Mouse (Mus musculus): ENCODE data around the gene Rcn3.

GRCm38 (mm10) chr7:45048001-45048890 lies 43.8 kb downstream of the Rcn3 start:
- TF ChIP-seq HCFC1 (IDR thresholded peaks at IDR 0.05; ENCODE audit: borderline replicate concordance, insufficient read depth, low read length) (no peak), CHD2 (IDR thresholded peaks at IDR 0.05; ENCODE audit: low read depth, low read length) (no peak), MAFK (IDR thresholded peaks at IDR 0.05; ENCODE audit: insufficient read depth, low read depth, low read length) (no peak), ZC3H11A (IDR thresholded peaks at IDR 0.05; ENCODE audit: borderline replicate concordance, low read depth, low read length) (no peak), ZNF384 (IDR thresholded peaks at IDR 0.05; ENCODE audit: low read depth, low read length) (no peak)
